Mouse (Mus musculus): Measurements from ENCODE around the gene Fndc3a.

Gene Fndc3a

DNA sequence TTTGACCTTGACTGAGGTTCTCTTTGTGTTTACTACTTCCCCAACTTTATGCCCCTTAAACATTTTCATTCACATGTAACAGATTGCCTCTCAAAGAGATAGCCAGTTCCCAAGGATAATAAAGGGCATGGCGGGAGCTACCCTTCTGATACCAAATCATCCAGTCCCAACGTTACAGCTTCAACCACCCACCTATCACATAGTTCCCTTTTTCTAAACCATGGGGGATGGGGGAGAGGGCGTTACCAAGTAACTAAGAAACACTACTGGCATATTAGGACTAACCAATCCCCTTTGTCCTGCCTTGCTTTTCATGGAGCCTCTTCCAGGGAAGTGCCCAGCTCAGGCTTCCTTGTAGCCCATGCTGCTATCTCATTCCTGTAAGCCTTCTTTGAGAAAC lies 32.6 kb downstream of the Fndc3a start:
- peak in 1 of 2 experiments; percentile 16 for DNase-seq (ENCODE audit: low spot score in 2 of 2)

DNA sequence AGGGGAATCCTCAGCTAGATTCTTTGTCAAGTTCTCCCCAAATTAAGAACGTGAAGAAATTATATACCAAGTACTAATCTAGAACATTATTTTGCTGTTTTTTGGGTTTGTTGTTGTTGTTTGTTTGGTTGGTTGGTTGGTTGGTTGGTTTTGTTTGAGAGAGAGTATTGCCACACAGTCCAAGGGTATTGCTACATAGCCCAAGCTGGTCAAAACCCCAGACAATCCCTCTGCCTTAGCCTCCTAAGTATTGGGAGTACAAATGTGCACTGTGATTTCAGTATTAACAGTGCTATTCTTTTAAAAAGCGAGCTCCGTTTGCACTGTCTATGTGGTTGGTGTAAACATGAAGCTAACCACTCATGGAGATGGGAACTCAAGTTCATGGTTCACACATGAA lies 37.9 kb downstream of the Fndc3a start:
- DNase-seq (ENCODE audit: low spot score in 2 of 2) = no peak

DNA sequence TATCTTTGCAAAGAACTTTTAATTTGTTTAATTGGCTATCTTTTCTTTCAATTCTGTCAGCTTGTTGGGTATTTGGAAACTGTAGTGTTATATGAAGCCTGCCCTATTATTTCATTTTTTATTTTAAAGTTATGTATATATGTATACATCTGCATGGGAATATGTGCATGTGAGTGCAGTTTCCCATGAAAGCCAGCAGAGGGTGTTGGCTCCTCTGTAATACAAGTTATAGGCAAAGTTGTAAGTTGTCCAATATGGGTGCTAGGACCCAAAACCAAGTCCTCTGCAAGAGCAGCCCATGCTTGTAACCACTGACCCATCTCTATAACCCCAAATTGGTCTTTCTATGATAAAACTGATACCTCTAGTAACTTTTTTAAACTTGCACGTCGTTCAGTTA lies 38.8 kb downstream of the Fndc3a start:
- DNase-seq (ENCODE audit: low spot score in 2 of 2) = no peak

DNA sequence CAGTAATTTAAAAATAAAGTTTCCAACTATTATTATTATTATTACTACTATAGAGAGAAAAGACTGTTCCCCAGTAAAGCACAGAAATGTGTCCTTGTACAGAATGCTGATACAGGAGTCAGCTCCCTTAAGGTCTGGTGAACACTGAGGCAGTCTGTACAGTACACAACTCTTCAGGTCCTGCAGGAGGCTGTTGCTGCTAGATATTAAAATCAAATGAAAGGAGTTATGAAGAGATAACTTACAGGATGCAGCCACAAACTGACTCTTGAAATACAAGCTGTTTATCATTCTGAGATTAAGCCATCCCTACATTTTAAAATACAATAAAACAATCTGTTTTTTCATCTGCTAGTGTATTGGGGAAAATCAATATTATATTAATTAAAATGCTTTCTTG lies 60.5 kb downstream of the Fndc3a start:
- no peak for DNase-seq (ENCODE audit: low spot score in 2 of 2)

DNA sequence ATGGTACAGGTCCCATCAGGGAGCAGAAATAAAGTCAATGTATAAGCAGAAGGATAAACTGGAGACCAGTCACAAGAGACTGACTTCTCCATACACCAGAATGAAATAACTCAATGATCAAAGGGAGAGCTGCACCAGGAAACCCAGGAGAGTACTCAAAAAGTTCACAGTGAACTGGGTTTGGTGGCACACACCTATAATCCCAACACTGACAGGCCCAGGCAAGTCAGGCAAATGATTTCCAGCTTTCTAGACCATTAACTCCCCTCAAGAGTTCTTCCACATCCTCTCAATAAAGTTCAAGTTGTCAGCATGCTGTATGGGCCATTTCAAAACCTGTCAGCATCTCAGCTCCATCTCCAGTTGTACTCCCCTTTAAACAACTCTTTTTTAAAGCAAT lies 64.3 kb downstream of the Fndc3a start:
- no peak for DNase-seq (ENCODE audit: low spot score in 2 of 2)

DNA sequence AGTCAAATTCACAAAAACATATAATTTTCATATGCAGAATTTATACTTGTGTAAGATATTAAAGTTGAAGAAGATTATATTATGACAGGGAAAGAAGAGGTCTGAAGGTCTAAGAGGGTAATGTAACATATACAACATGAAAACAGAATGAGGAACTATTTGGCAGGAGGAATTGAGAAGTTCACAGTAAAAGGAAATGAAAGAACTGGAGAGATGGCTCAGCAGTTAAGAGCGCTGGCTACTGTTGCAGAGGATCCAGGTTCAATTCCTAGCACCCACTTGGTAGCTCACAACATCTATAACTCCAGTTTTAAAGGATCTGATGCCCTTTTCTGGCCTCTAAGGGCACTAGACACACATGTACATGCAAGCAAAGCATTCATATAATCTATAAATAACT lies 65.2 kb downstream of the Fndc3a start:
- DNase-seq (ENCODE audit: low spot score in 2 of 2) = no peak

DNA sequence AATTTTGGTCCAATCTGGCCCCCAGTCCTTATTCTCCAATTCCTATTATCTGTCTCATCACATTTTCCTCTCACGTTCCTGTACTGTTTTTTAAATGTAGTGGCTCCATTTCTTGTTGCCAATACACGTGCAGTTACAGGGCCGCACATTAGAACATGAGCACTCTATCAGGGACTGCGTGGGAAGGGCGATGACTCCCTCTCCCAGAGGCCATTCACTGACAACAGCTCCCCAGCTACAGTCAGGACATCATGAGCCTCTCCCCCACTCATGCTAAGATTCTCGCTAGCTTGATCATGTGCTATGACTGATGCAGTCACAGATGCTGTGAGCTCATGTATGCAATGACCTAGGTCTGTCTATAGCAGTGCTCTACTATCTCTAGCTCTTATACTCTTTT lies 71.3 kb downstream of the Fndc3a start:
- DNase-seq (ENCODE audit: low spot score in 2 of 2) = no peak

DNA sequence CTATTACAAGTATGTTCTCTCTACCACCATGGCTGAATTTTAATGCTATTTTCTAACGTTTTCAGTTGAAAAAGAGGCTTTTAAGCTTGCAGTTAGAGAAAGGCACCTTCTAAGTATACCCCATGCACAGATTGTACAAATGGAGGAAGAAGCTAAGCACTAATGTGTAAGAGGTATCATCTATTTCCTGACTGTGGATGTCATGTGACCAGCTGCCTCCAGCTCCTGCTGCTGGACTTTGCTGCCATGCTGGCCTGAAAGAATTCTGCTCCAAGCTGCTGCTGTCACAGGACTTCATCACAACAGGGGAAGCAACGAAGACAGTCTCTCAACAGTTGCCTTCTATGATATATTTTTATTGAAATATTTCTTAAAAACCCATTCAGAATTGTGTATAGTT lies 76.2 kb downstream of the Fndc3a start:
- DNase-seq (ENCODE audit: low spot score in 2 of 2) = no peak

DNA sequence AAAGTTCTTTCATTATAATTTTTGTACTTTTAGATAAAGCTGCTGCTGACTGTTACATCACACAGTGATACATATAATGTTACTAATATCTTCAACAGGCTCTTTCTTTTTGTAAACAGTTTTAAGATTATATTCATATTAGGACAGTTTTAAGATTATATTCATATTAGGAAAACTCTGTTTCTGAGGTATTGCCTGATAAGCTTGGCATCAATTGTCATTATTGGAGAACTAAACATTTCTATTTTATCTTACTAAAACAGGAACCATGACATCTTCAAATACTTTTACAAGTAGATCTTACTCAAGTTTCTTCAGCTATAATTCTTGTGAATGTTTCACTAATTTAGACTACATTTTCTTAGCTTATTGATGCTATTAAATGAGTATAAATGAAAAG lies 84.4 kb downstream of the Fndc3a start:
- no peak for DNase-seq (ENCODE audit: low spot score in 2 of 2)

DNA sequence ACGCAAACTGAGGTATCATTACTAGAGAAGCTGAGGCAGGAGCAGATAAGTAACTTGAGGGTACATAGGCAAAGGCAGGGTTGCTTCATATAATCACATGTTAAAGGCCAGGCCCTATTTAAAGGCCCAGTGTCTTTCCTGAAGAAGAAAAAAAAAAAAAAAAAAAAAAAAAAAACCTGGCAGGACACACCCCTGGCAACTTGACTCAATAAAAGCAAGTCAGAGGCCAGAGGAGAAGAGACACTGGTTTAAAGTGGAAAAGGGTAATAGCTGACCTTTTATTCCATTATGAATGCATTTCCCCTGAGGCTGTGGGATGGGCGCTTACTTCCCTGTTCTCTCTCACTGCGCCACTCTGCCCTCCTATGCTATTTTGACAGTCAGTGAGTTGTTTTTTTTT lies 105.7 kb downstream of the Fndc3a start:
- no peak for DNase-seq (ENCODE audit: low spot score in 2 of 2)

DNA sequence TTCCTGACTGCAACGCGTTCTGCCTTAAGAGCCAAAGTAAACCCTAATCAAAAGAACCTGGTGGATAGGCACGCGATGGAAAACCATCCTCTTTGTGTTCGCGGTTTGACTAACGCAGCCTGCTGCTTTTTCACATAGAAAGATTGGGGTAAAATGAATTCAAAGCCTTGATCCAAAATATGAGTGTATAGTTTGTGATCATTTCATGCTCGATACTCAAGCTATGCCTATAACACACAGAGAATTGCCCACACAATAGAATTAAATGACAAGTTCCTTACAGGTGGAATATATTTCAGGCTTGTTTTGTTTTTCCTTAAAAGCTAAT lies 106.6 kb downstream of the Fndc3a start:
- no peak for DNase-seq (ENCODE audit: low spot score in 2 of 2)

DNA sequence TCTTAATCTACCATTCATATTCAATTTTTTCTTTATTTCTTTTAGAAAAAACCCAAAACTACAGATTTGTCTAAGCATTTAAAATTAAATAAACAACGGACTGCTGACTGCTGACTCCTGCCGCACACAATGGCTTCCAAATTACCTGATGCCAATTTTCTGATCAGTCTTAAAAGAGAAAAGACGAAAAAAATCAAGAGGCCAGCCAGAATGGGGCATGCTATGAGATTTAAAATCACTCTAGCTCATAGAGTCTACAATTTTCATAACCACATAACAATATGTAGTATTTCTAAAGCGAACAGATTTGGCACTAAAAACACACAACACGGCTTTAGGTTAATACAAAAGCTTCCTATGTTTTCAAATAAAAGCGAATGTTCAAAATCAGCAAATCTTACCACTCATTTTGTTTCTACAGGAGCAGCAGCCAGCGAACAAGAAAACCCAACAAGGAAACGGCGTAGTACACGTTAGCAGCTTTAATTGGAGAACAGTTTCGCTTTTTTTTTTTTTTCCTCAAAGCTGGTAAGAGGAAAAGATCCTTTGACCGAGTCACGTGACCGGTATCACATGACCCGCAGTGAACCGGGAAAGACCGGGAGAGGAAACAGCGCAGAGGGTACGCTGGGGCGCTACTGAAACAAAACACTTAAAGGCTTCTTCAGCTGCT lies 107.1 kb downstream of the Fndc3a start:
- DNase-seq (ENCODE audit: low spot score in 2 of 2) = peak; percentile 80 to 84

DNA sequence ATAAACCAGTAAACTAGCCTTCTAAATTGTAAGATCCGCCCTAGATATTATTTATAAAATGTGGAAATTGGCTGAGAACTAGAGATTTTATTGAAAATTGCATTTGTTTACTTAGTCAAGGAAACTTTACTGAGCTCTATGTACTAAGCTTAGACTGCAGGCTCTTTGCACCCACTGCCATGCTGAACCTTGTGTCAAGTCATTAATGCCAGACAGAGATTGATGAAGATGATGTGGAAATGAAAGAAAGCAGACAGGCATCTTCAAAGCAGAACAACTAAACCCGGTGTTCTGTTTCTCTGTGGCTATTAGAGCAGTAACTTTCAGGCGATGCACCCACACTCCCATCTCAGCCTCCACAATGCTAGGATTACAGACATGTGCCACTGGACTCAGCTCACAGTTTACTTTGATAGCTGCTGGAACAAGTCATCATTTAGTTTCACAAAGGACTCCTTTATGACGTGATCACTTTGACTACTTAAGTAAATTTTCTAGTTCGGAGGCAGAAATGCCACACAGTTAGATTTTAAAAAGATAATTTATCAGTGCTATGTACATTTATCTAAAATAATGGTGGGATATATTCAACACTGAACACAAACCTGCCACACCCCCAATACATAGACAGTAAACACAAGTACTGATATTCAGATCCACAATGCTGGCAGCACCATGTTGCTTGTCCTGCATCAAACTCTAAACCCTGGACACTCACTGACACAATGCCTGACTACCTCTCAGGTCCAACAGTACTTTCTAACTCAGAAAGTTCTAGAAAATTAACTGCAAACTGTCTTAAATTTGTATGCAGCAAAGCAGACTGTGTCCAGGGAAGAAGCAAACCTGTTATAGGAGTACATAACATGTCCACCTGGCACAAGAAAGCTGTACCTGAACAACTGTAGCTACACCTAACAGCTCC lies 108.2 kb downstream of the Fndc3a start:
- no peak for DNase-seq (ENCODE audit: low spot score in 2 of 2)

DNA sequence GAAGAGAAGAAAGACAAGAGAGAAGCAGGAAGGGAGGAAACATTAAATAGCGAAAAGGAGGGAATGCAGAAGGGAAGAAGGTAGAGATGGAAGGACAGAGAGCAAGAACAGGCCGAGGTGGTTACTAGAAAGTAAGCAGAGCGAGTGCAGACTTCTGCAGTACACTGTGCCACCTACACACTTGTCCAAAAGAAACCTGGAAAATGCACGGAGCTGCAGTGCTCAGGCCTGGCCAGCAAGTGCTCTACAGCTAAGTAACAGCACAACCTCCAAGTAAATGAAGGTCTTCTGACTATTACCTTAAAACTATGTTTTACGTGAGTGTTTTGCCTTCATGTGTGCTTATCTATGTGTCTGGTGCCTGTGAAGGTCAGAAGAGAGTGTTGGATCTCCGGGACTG lies 109.4 kb downstream of the Fndc3a start:
- DNase-seq (ENCODE audit: low spot score in 2 of 2) = no peak

DNA sequence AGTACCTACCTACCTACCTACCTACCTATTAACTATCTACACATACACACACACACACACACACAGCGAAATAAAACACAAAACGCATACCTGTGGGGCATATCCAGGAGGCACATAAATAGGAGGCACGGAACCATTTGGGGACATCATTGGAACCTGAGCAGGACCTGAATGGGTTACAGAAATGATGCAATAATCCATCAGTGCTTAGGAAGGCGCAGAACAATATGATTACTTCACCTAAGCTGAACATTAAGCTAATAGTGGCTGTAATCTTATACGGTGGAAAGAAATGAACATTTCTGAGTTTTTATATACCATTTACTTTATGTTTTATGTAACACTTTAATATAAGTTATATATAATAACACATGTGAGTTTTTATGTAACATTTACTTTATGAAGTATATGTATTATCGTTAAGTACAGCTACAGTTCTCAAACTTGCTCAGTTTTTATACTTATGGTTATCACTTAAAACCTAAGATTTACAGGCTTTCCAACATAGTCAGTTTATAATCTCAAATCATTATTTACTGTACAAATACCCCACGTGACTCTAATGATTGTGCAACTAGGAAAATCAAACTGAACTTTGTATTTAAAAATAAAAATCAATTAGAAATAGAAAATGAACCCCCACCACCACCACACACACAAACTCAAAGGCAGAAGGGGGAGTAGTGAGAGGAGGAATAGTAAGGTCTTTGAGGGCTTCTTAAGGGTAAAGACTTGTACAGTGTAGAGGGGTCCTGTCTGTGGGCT lies 110.6 kb downstream of the Fndc3a start:
- DNase-seq (ENCODE audit: low spot score in 2 of 2) = no peak

DNA sequence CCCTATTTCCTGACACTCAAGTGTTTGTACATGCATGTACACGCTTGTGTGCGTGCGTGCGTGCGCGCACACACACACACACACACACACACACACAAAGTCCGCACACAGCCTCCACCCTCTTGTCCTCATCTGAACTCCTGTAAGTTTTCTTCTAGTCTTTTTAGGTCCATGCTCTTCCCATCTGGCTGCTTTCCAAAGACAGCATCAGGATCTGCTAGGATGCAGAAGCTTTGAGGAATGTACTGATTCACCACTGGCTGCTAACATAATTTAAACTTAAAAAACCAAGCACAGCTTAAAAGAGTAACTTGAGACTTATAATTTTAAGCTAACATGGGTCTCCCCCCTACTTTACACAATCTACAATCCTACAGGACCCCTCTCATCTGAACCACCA lies 115.6 kb downstream of the Fndc3a start:
- no peak for DNase-seq (ENCODE audit: low spot score in 2 of 2)

DNA sequence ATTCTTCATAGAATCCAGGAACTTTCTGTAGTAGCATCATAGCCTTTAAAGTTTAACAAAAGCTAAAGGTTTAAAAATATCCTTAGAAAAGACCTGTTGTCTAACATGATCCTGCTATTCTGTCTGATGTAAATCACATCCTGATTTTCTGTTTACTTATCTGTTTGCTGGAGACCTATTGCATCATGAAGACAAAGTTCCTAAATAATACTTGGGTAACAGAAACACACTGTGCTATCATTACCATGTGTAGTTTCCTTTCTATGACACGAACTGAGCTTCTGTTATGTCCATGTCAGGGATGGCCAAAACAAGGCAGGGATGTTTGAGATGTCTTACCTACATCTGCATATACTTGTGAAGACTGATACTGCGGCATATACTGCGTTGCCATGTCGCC lies 120.4 kb downstream of the Fndc3a start:
- no peak for DNase-seq (ENCODE audit: low spot score in 2 of 2)

DNA sequence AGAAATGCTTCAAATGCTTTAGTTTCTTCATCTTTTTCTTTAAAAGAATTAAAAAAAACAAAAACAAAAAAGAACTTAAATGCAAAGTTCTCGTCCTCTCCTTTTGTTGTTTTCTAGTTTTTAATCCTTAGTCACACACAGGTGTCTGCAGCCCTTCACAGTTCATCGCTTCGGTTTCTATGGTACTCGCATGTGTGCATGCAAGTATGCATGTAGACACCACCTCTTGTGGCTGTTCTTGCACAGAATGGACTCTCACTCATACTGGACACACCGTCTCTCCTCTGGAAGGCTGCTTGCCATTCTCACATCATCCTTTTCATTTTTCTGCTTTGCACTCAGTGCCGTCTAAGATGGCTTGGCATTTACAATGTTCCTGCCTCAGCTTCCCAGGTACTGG lies 126.8 kb downstream of the Fndc3a start:
- DNase-seq (ENCODE audit: low spot score in 2 of 2) = no peak

DNA sequence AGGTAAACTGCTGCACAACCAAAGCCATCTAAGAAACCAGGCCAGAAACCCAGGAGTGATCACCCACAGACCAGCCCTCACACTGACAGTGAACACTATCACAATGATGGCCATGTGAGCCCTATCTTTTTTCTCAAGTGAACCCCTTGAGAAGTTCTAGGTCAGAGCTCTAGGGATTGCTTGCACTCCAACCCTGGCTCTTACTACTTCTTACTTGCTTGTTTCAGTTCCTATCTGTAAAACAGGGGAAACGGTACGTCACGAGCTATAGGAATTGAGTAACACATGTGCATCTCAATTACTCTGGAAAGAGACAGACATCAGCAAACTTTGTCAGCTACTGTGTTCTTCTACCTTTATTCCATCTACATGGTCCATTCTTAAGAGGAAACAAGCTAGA lies 128.8 kb downstream of the Fndc3a start:
- peak; percentile 12 to 21 for DNase-seq (ENCODE audit: low spot score in 2 of 2)

DNA sequence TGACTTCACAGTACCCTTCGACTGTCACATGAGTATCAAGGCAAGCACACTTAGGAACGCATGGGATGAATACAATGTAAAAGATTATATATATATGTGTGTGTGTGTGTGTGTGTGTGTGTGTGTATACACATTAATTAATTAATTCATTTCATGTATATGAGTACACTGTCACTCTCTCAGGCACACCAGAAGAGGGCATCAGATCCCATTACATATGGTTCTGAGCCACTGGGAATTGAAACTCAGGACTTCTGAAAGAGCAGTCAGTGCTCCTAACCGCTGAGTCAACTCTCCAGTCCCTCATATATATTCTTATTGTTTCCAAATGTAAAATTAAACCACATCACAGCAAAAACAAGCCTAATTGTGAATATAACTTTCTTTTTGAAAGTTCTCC lies 133.5 kb downstream of the Fndc3a start:
- DNase-seq (ENCODE audit: low spot score in 2 of 2) = no peak

DNA sequence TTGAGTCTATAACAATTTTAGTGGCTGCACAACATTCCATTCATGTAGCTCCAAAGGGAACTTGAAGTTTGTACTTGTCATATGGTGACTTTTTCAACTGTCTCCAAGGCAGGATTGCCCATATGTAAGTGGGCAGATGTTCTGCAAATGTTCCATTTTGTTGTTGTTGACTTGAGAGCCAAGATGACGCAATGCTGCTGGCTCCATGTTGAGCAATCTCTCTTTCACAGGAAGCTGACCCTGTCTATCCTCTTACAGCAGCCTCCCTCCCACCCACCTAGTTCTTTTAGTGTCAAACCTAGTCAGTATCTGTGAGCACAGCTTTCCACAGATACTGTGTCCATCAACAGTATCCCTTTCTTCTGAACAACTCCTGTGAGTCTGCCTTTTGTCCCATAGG lies 145.9 kb downstream of the Fndc3a start:
- no peak for DNase-seq (ENCODE audit: low spot score in 2 of 2)

DNA sequence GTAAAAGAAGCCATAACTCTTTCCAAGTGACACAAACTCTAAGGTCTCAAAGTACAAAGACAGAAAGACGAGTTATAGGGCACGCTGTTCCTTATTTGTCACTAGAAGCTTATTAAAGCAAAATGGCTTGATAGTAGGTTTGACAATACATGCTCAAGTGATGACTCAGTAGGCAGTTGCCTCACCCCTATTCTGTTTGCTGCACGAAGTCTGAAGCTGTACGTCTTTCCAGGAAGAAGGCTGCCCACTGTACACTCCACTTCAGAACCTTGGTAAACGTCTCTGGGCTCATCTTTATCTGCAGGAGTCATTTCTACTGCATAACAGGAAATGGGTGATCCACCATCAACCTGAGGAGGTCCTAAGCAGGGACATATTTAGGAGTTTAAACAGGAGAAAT lies 151.0 kb downstream of the Fndc3a start:
- DNase-seq (ENCODE audit: low spot score in 2 of 2) = no peak

DNA sequence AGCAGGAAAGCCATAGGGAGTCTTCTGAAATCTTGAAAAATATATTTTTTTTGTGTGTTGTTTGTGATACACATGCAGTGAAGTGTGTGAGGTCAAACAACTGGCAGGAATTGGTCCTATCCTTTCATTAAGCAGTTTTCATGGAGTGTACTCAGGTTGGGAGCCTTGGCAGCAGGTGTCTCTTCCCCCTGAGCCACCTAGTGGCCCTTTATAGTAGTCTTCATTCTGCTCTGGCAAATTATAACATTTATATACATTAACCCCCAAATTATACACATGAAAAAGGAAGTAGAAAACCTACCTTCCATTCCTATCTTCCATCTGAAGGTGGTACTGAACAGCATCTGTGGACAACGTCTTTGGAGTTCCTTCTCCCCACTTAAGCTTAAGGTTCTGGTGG lies 154.0 kb downstream of the Fndc3a start:
- DNase-seq (ENCODE audit: low spot score in 2 of 2) = no peak
